Mouse (Mus musculus): Measurements from ENCODE around the gene Itgb4. TPM values are rescaled to one million over a fixed set of nuclear protein-coding genes. Genes with fewer than 3 reads are reported as not detected.

Itgb4 gene
- polyA plus RNA-seq, 1 experiment from 2014 or later, result 2.1 TPM

Other genes with a start within 250 kb of the Itgb4 start
- gene Tmem94, start 209.3 kb upstream of the Itgb4 start, polyA plus RNA-seq (2016; fragmentation: Nextera tagmentation; extraction: Ambion mirVana), result 41.6 and 42.1 TPM in 2 replicates
- gene Caskin2, start 161.1 kb upstream of the Itgb4 start, polyA plus RNA-seq (2016; fragmentation: Nextera tagmentation; extraction: Ambion mirVana), result 17.2 and 17.9 TPM in 2 replicates
- gene Tsen54, start 160.0 kb upstream of the Itgb4 start, polyA plus RNA-seq (2016; fragmentation: Nextera tagmentation; extraction: Ambion mirVana), result 27.1 and 28.8 TPM in 2 replicates
- 4.0 and 6.1 TPM in 2 replicates for gene Llgl2, start 150.7 kb upstream of the Itgb4 start, polyA plus RNA-seq (2016; fragmentation: Nextera tagmentation; extraction: Ambion mirVana)
- gene Myo15b, start 116.3 kb upstream of the Itgb4 start, polyA plus RNA-seq (2016; fragmentation: Nextera tagmentation; extraction: Ambion mirVana), result 0.05 and 0.12 TPM in 2 replicates
- gene Smim5, start 74.7 kb upstream of the Itgb4 start, polyA plus RNA-seq (2016; fragmentation: Nextera tagmentation; extraction: Ambion mirVana), result 2.3 and 4.2 TPM in 2 replicates
- gene Smim6, start 62.7 kb upstream of the Itgb4 start, polyA plus RNA-seq (2016; fragmentation: Nextera tagmentation; extraction: Ambion mirVana), result 1.3 TPM in 2 replicates
- gene Sap30bp, start 41.4 kb upstream of the Itgb4 start, polyA plus RNA-seq (2016; fragmentation: Nextera tagmentation; extraction: Ambion mirVana), result 51.0 and 54.4 TPM in 2 replicates
- gene Recql5, start 41.2 kb upstream of the Itgb4 start, polyA plus RNA-seq (2016; fragmentation: Nextera tagmentation; extraction: Ambion mirVana), result 31.8 and 34.7 TPM in 2 replicates
- 109 and 115 TPM in 2 replicates for gene Galk1, start 38.0 kb downstream of the Itgb4 start, polyA plus RNA-seq (2016; fragmentation: Nextera tagmentation; extraction: Ambion mirVana)
- 2,216 and 2,474 TPM in 2 replicates for gene H3f3b, start 53.3 kb downstream of the Itgb4 start, polyA plus RNA-seq (2016; fragmentation: Nextera tagmentation; extraction: Ambion mirVana)
- gene Unk, start 55.6 kb downstream of the Itgb4 start, polyA plus RNA-seq (2016; fragmentation: Nextera tagmentation; extraction: Ambion mirVana), result 48.8 and 49.1 TPM in 2 replicates
- gene Unc13d, start 103.3 kb downstream of the Itgb4 start, polyA plus RNA-seq (2016; fragmentation: Nextera tagmentation; extraction: Ambion mirVana), result 1.6 and 1.7 TPM in 2 replicates
- gene Wbp2, start 112.3 kb downstream of the Itgb4 start, polyA plus RNA-seq (2016; fragmentation: Nextera tagmentation; extraction: Ambion mirVana), result 90.7 and 97.7 TPM in 2 replicates
- gene Trim47, start 152.5 kb downstream of the Itgb4 start, polyA plus RNA-seq (2016; fragmentation: Nextera tagmentation; extraction: Ambion mirVana), result 4.4 and 5.3 TPM in 2 replicates
- 2.2 and 2.3 TPM in 2 replicates for gene Trim65, start 156.4 kb downstream of the Itgb4 start, polyA plus RNA-seq (2016; fragmentation: Nextera tagmentation; extraction: Ambion mirVana)
- 72.7 and 77.8 TPM in 2 replicates for gene Mrpl38, start 164.2 kb downstream of the Itgb4 start, polyA plus RNA-seq (2016; fragmentation: Nextera tagmentation; extraction: Ambion mirVana)
- gene Fbf1, start 193.5 kb downstream of the Itgb4 start, polyA plus RNA-seq (2016; fragmentation: Nextera tagmentation; extraction: Ambion mirVana), result 80.7 and 80.9 TPM in 2 replicates
- gene Ten1, start 224.1 kb downstream of the Itgb4 start, polyA plus RNA-seq (2016; fragmentation: Nextera tagmentation; extraction: Ambion mirVana), result 57.4 and 63.1 TPM in 2 replicates
- gene Acox1, start 224.3 kb downstream of the Itgb4 start, polyA plus RNA-seq (2016; fragmentation: Nextera tagmentation; extraction: Ambion mirVana), result 43.8 and 45.9 TPM in 2 replicates